Mouse (Mus musculus): ENCODE results near the gene Hunk. TPM values are rescaled to one million over a fixed set of nuclear protein-coding genes. Genes with fewer than 3 reads are reported as not detected.

Hunk gene
- 4.4 TPM for polyA plus RNA-seq (2014; fragmentation: Illumina TruSeq; extraction: RNeasy Lipid Tissue Mini Kit (QIAGEN cat#74804); ENCODE audit: low read depth, low replicate concordance)

GRCm38 (mm10) chr16:90385688-90386513, at the start of gene Hunk:
Hunk (plus strand) TSS chr16:90386013.

Other genes with a start within 250 kb of the Hunk start
- gene Tiam1, start 242.2 kb upstream of the Hunk start, polyA plus RNA-seq (2014; fragmentation: Illumina TruSeq; extraction: RNeasy Lipid Tissue Mini Kit (QIAGEN cat#74804); ENCODE audit: low read depth, low replicate concordance), result 4.8 TPM
- gene Sod1, start 165.3 kb upstream of the Hunk start, polyA plus RNA-seq (2014; fragmentation: Illumina TruSeq; extraction: RNeasy Lipid Tissue Mini Kit (QIAGEN cat#74804); ENCODE audit: low read depth, low replicate concordance), result 182 TPM
- gene Scaf4, start 101.5 kb upstream of the Hunk start, polyA plus RNA-seq (2014; fragmentation: Illumina TruSeq; extraction: RNeasy Lipid Tissue Mini Kit (QIAGEN cat#74804); ENCODE audit: low read depth, low replicate concordance), result 25.6 TPM